Mouse (Mus musculus): ENCODE measurements around the gene Fam19a4.

DNA sequence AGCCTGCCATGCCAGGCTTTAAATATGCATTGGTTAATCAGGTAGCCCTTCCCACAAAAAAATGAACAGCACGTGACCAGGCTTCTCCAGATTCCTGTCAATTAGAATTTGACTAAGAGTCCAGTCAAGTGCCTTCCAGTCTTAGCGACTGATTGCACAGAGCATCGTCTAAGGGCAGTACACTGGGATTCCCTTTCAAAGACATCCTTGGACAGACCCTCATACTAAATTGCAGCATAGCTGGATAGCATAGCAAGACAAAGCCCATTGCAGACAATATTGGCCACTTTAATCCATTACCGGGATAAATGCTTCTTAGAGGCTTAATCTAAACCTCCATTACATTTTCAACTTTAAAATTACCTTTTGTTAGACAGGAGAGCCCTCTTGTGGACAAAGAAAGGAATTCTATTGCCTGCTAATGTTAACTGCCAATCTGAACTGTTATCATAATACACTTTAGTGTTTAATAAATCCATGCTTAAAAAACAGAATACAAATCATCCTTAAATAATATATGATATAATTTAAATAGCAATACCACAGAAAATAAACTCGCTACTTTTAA, 33.0 kb downstream of the Fam19a4 start:
- TF ChIP-seq CTCF (IDR thresholded peaks at IDR 0.05; ENCODE audit: borderline replicate concordance, insufficient read depth, low read length), result no peak
- no peak for TF ChIP-seq POLR2A (IDR thresholded peaks at IDR 0.05; ENCODE audit: low read depth, low read length)

All from embryonic fibroblast, embryonic 13.5 days (primary cell).